12 mouse cellular contexts compared by ENCODE assay signal in genomic region chr6:115420963-115421362, GRCm38 (mm10).
DNase-seq lines count a peak whose midpoint lies in the region.
"Had no signal": no experiment of that assay in that cellular context is flagged by ENCODE, and none has a peak within 500 bp of the region (broad histone marks: within the 10 kb centered on the region; RNA-seq: fewer than 3 reads in every experiment).

No protein-coding gene starts in this region.

- H3K9me3 ChIP-seq in midbrain, embryonic 10.5 days (replicated peaks), result no peaks in the 10 kb centered on the region
- H3K9me3 ChIP-seq: embryonic facial prominence, embryonic 12.5 days; hindbrain, embryonic 10.5 days; liver, embryonic 15.5 days had no signal

- 63% methylated on average over 1 of the region's 1 CpGs for WGBS in midbrain, embryonic 10.5 days

- no peaks in the 10 kb centered on the region for H3K36me3 ChIP-seq in midbrain, embryonic 10.5 days
- H3K36me3 ChIP-seq: embryonic facial prominence, embryonic 12.5 days; hindbrain, embryonic 10.5 days; liver, embryonic 15.5 days had no signal

- no peak overlapping the region for H3K27ac ChIP-seq in midbrain, embryonic 10.5 days (replicated peaks)
- H3K27ac ChIP-seq: embryonic facial prominence, embryonic 12.5 days; hindbrain, embryonic 10.5 days; liver, embryonic 15.5 days had no signal

- peak; percentile 38 for DNase-seq in gastrocnemius, adult 18-20 months (ENCODE audit: low spot score)
- no peak for DNase-seq in gastrocnemius, postnatal 10 days
- DNase-seq in adipocyte (ENCODE audit: low spot score), result peak; percentile 99
- DNase-seq in heart, postnatal 25 days (ENCODE audit: low spot score), result peak; percentile 35
- peak; percentile 71 for DNase-seq in lung, postnatal 10 days
- no peak for DNase-seq in thymus, postnatal 10 days (ENCODE audit: low spot score in 2 of 2)
- no peak for DNase-seq in midbrain, embryonic 10.5 days (ENCODE audit: low spot score)
- DNase-seq in left cerebral cortex, adult 9 months (ENCODE audit: low spot score in 2 of 2), result no peak
- DNase-seq: layer of hippocampus, postnatal 36 days had no signal

- intact Hi-C loops in heart, postnatal 25 days (cut with DNase I), result no loop called here

- no peaks in the 10 kb centered on the region for H3K4me1 ChIP-seq in midbrain, embryonic 10.5 days
- H3K4me1 ChIP-seq: embryonic facial prominence, embryonic 12.5 days; hindbrain, embryonic 10.5 days; liver, embryonic 15.5 days had no signal

- no peaks in the 10 kb centered on the region for H3K27me3 ChIP-seq in midbrain, embryonic 10.5 days (ENCODE audit: low read depth, poor library complexity, severe bottlenecking)
- H3K27me3 ChIP-seq: embryonic facial prominence, embryonic 12.5 days; liver, embryonic 15.5 days had no signal

- H3K4me3 ChIP-seq in midbrain, embryonic 10.5 days, result no peak overlapping the region
- H3K4me3 ChIP-seq: embryonic facial prominence, embryonic 12.5 days; hindbrain, embryonic 10.5 days; liver, embryonic 15.5 days had no signal

Comparison
In these comparisons a context has a peak if more than half of its experiments do, and no peak if none do; other contexts are left out.
1. DNase-seq: peak in gastrocnemius, adult 18-20 months (single experiment), adipocyte (single experiment), heart, postnatal 25 days (single experiment) and lung, postnatal 10 days (single experiment); none in gastrocnemius, postnatal 10 days (single experiment), thymus, postnatal 10 days (0 of 2), midbrain, embryonic 10.5 days (single experiment) and left cerebral cortex, adult 9 months (0 of 2).